ENCODE assay signal across 8 mouse cellular contexts in genomic region chr6:117861848-117862247, GRCm38 (mm10). TPM values are rescaled to one million over a fixed set of nuclear protein-coding genes. Genes with fewer than 3 reads are reported as not detected.
DNase-seq lines count a peak whose midpoint lies in the region; ATAC-seq and TF ChIP-seq lines count a peak whose summit lies in the region.

Gene Zfp239, plus strand, starts transcription at chr6:117862100.

- 0 out of 2 replicates have a peak, but pooled peaks cover 7% of the 10 kb centered on the region for H3K79me2 ChIP-seq in CH12.LX (replicated peaks; ENCODE audit: control insufficient read depth, extremely low read depth, insufficient read depth, poor library complexity, severe bottlenecking)

- peak; percentile 75 for DNase-seq in heart, adult 11 months
- no peak for DNase-seq in heart, adult 8-10 months (ENCODE audit: low spot score)
- no peak for DNase-seq in CH12.LX (ENCODE audit: extremely low read depth)
- no peak for DNase-seq in left cerebral cortex, postnatal 14 days (ENCODE audit: low spot score in 2 of 2)
- no peak for DNase-seq in urinary bladder, postnatal 14 days (ENCODE audit: low spot score)
- DNase-seq in right cerebral cortex, postnatal 36 days (ENCODE audit: low spot score in 2 of 2), result no peak

- no peak for TF ChIP-seq EP300 in CH12.LX (IDR thresholded peaks at IDR 0.05; ENCODE audit: low read length)

- peak within 1 kb of the TSS; percentile 55 for H3K9ac ChIP-seq in CH12.LX (ENCODE audit: insufficient read depth, low read depth)
- peak within 1 kb of the TSS; percentile 72 for H3K9ac ChIP-seq in neural tube, embryonic 14.5 days (replicated peaks; ENCODE audit: low read depth, low read length)

- in situ Hi-C loops in CH12.LX (cut with MboI; ENCODE audit: low pct_ligation_motif_present, low pct_unique_long_range_greater_than_20kb, low sequenced_read_pairs), result loop anchor here (10.0 kb wide), 1 partner anchor 53 kb away; no protein-coding TSS in a partner anchor

- dilution Hi-C loops in CH12.LX (cut with MboI; ENCODE audit: extremely low pct_ligation_motif_present, extremely low pct_unique_long_range_greater_than_20kb, low sequenced_read_pairs), result no loop called here

- no peaks in the 10 kb centered on the region for H3K27me3 ChIP-seq in CH12.LX (replicated peaks)
- no peaks in the 10 kb centered on the region for H3K27me3 ChIP-seq in neural tube, embryonic 14.5 days (ENCODE audit: control insufficient read depth, insufficient read depth, low read length)

- TF ChIP-seq CTCF in CH12.LX (conservative IDR thresholded peaks at IDR 0.05 in 1 of 2, IDR thresholded peaks at IDR 0.05 in 1 of 2; ENCODE audit: low read depth in 2 of 2, low read length in 2 of 2), result no peak

- H3K36me3 ChIP-seq in CH12.LX (replicated peaks in 1 of 2; ENCODE audit: control insufficient read depth in 1 of 2, insufficient read depth in 1 of 2, low read length in 1 of 2), result peaks cover 0 to 16% of the 10 kb centered on the region in 2 experiments
- no peaks in the 10 kb centered on the region for H3K36me3 ChIP-seq in neural tube, embryonic 14.5 days (ENCODE audit: control insufficient read depth, insufficient read depth, low read length)

- no peak for TF ChIP-seq POLR2A in CH12.LX (IDR thresholded peaks at IDR 0.05; ENCODE audit: low read depth, low read length)

- H3K9me3 ChIP-seq in CH12.LX (replicated peaks; ENCODE audit: low read length), result no peaks in the 10 kb centered on the region
- H3K9me3 ChIP-seq in neural tube, embryonic 14.5 days (ENCODE audit: control insufficient read depth, low read length), result no peaks in the 10 kb centered on the region

- H3K27ac ChIP-seq in CH12.LX (ENCODE audit: insufficient read depth, low read depth), result peak within 1 kb of the TSS; percentile 1; the same call in 1 of the 2 replicates
- peak within 1 kb of the TSS; percentile 10; the same call in 1 of the 2 replicates for H3K27ac ChIP-seq in neural tube, embryonic 14.5 days (ENCODE audit: low read depth, low read length)

- peak within 1 kb of the TSS; percentile 84 to 97 (median 95) for H3K4me3 ChIP-seq in CH12.LX (replicated peaks in 1 of 3; ENCODE audit: low read depth in 2 of 3, low read length in 2 of 3, poor library complexity in 1 of 3)
- peak within 1 kb of the TSS; percentile 56 for H3K4me3 ChIP-seq in neural tube, embryonic 14.5 days (ENCODE audit: low read depth, low read length)

- H3K4me1 ChIP-seq in CH12.LX (ENCODE audit: control insufficient read depth in 1 of 2, insufficient read depth in 2 of 2), result peaks cover 0 to 10% of the 10 kb centered on the region in 2 experiments; a peak in 2 of 4 replicates
- H3K4me1 ChIP-seq in neural tube, embryonic 14.5 days (ENCODE audit: control insufficient read depth, insufficient read depth, low read length), result no peaks in the 10 kb centered on the region

- TF ChIP-seq RAD21 in CH12.LX (IDR thresholded peaks at IDR 0.05; ENCODE audit: low read depth, low read length), result no peak

- intact Hi-C loops in left cerebral cortex, postnatal 14 days (cut with DNase I), result no loop called here

- peak; percentile 76 for ATAC-seq in erythroid progenitor cell, adult 5-6 weeks (replicated peaks; ENCODE audit: low FRiP score, poor library complexity, severe bottlenecking)
- no peak for ATAC-seq in neural tube, embryonic 14.5 days (ENCODE audit: low read depth)

- H3K4me2 ChIP-seq in CH12.LX (ENCODE audit: insufficient read depth, low read depth, poor library complexity, severe bottlenecking), result peak within 1 kb of the TSS; percentile 96; the same call in 1 of the 2 replicates
- H3K4me2 ChIP-seq in neural tube, embryonic 14.5 days (ENCODE audit: low read depth, low read length), result peak within 1 kb of the TSS; percentile 88

- 68% methylated on average over 6 of the region's 6 CpGs for WGBS in neural tube, embryonic 14.5 days

TF ChIP-seq in CH12.LX, 34 proteins besides CTCF, POLR2A, EP300 and RAD21:
- no peak for TF ChIP-seq ZMIZ1 (IDR thresholded peaks at IDR 0.05; ENCODE audit: low read depth, low read length)
- no peak for TF ChIP-seq BHLHE40 (IDR thresholded peaks at IDR 0.05; ENCODE audit: low read depth, low read length)
- no peak for TF ChIP-seq NELFE (IDR thresholded peaks at IDR 0.05; ENCODE audit: low read depth, low read length)

RNA-seq across cellular contexts. Expression of gene Zfp239, which starts in this region (rescaled TPM):
- under 1 TPM in 3 of 4 experiments, not detected in 1; 0.22 to 0.41 (median 0.26) TPM for total RNA-seq in heart, adult 8-10 months (2022)
- 13.1 and 16.2 TPM in 2 replicates for total RNA-seq in CH12.LX (2012; rRNA removed)
- 19.6 and 20.4 TPM in 2 replicates for total RNA-seq in CH12.LX (2014; rRNA removed)
- polyA plus RNA-seq in CH12.LX (2012; ENCODE audit: insufficient read length, low read depth), result 15.1 and 16.6 TPM in 2 replicates
- total RNA-seq in erythroid progenitor cell, adult 5-6 weeks (2015; ENCODE audit: low replicate concordance), result 1.4 TPM in 1 of 2 replicates, not detected in the other
- 1.0 and 1.1 TPM in 2 replicates for total RNA-seq in erythroid progenitor cell, adult 5-6 weeks (2017; ENCODE audit: low replicate concordance)
- 10 to 100 TPM; 40.2 to 46.0 TPM for total RNA-seq in left cerebral cortex, postnatal 14 days (2021)
- 13.3 and 14.9 TPM in 2 replicates for polyA plus RNA-seq in neural tube, embryonic 14.5 days (2014; fragmentation: Nextera tagmentation; extraction: Ambion mirVana)

Comparison
In these comparisons a context has a peak if more than half of its experiments do, and no peak if none do; other contexts are left out.
1. RNA of gene Zfp239 (total RNA-seq): 40.2 to 46.0 TPM in left cerebral cortex, postnatal 14 days and 13.1 to 20.4 TPM in CH12.LX; 1.0 to 1.4 TPM in erythroid progenitor cell, adult 5-6 weeks and 0.22 to 0.41 TPM in heart, adult 8-10 months; every median in the first group is over 4 times any median in the second.